Mouse (Mus musculus) liver, embryonic 15.5 days (tissue): ENCODE measurements at regions not wholly inside any gene's neighbourhood (a gene's known extent, or its start where the extent isn't known, plus 50 kb on each side); places are given as distances from the start of the nearest gene placed in this dataset.

ENCODE experiments used
- ATAC-seq: fragments of 200-750 bp; cut with Nextera tagmentation; 2 replicates; pipeline ENCODE4 v1.8.0; 2017; ENCODE audit warnings: moderate number of reproducible peaks, mild to moderate bottlenecking, moderate library complexity; ENCODE audit not compliant: insufficient read depth
- H3K27ac ChIP-seq: fragments of 300-500 bp; sonication (generic); replicated peaks from 2 replicates; pipeline ENCODE4 v1.5.1; 2015; ENCODE audit warnings: mild to moderate bottlenecking, inconsistent platforms
- H3K27me3 ChIP-seq: fragments of 300-500 bp; sonication (generic); 2 replicates; pipeline ENCODE4 v1.6.1; 2015; ENCODE audit warnings: mild to moderate bottlenecking, inconsistent platforms
- H3K36me3 ChIP-seq: fragments of 300-500 bp; sonication (generic); replicated peaks from 2 replicates; pipeline ENCODE4 v1.6.1; 2015; ENCODE audit warnings: moderate library complexity, mild to moderate bottlenecking, inconsistent platforms
- H3K4me1 ChIP-seq: fragments of 300-500 bp; sonication (generic); replicated peaks from 2 replicates; pipeline ENCODE4 v1.6.1; 2015; ENCODE audit warnings: inconsistent platforms
- H3K4me2 ChIP-seq: fragments of 300-500 bp; sonication (generic); 2 replicates; pipeline ENCODE4 v1.6.1; 2015; ENCODE audit warnings: moderate library complexity, mild to moderate bottlenecking, inconsistent platforms
- H3K4me3 ChIP-seq: fragments of 300-500 bp; sonication (generic); replicated peaks from 2 replicates; pipeline ENCODE4 v1.5.1; 2015; ENCODE audit warnings: mild to moderate bottlenecking, inconsistent platforms
- H3K9ac ChIP-seq: fragments of 300-500 bp; sonication (generic); 2 replicates; pipeline ENCODE4 v1.6.1; 2015; ENCODE audit warnings: moderate library complexity, mild to moderate bottlenecking, inconsistent platforms
- H3K9me3 ChIP-seq: fragments of 300-500 bp; sonication (generic); replicated peaks from 2 replicates; pipeline ENCODE4 v1.6.1; 2016; ENCODE audit warnings: inconsistent platforms
- WGBS: fragments of 180-500 bp; shearing (Covaris S2); methylation state at CpG from one replicate; pipeline ENCODE4 v1.1.7; 2015; ENCODE audit warnings: mixed read lengths; ENCODE audit not compliant: insufficient replicate concordance; 5-methylcytosine and 5-hydroxymethylcytosine counted together

- Histone ChIP-seq H3K36me3 (no peaks in the 10 kb centered on the region), H3K4me1 (no peaks in the 10 kb centered on the region; the same call in none of the 2 replicates), H3K9me3 (no peaks in the 10 kb centered on the region), H3K9ac (no peak overlapping the region), H3K27ac (no peak overlapping the region), H3K4me3 (no peak overlapping the region), H3K4me2 (no peak overlapping the region), H3K27me3 (no peaks in the 10 kb centered on the region)
- 50% methylated on average over 4 of the region's 4 CpGs for WGBS
- ATAC-seq = no peak
These were observed 256.3 kb upstream of the Lyplal1 start for GRCm38 (mm10) chr1:186373386-186373785.

GRCm38 (mm10) chr1:186372770-186373353, 255.8 kb upstream of the Lyplal1 start:
- no peak overlapping the region for H3K27ac ChIP-seq
- H3K9ac ChIP-seq = no peak overlapping the region
- ATAC-seq = no peak; the same call in 1 of the 2 replicates
- no peaks in the 10 kb centered on the region for H3K36me3 ChIP-seq
- WGBS = 58% methylated on average over 2 of the region's 2 CpGs
- no peak overlapping the region for H3K4me2 ChIP-seq
- no peaks in the 10 kb centered on the region; the same call in none of the 2 replicates for H3K4me1 ChIP-seq
- no peaks in the 10 kb centered on the region for H3K9me3 ChIP-seq
- H3K27me3 ChIP-seq = no peaks in the 10 kb centered on the region
- no peak overlapping the region for H3K4me3 ChIP-seq

- WGBS = 44% methylated on average over 4 of the region's 4 CpGs
- H3K36me3 ChIP-seq = no peaks in the 10 kb centered on the region
These were observed 246.2 kb upstream of the Lyplal1 start for GRCm38 (mm10) chr1:186363356-186363755.

GRCm38 (mm10) chr1:186358011-186358670, 241.0 kb upstream of the Lyplal1 start:
- 61% methylated on average over 15 of the region's 15 CpGs for WGBS
- H3K9ac ChIP-seq = no peak overlapping the region
- ATAC-seq = peak; percentile 22; the same call in 1 of the 2 replicates

More at GRCm38 (mm10) chr1:186363356-186363755, 246.2 kb upstream of the Lyplal1 start:
- no peak overlapping the region for H3K4me2 ChIP-seq
- H3K9me3 ChIP-seq = no peaks in the 10 kb centered on the region
- H3K4me3 ChIP-seq = no peak overlapping the region
- no peaks in the 10 kb centered on the region for H3K27me3 ChIP-seq
- no peaks in the 10 kb centered on the region for H3K4me1 ChIP-seq
- no peak overlapping the region for H3K27ac ChIP-seq
- ATAC-seq = no peak
- H3K9ac ChIP-seq = no peak overlapping the region

GRCm38 (mm10) chr1:186354742-186355141, 237.6 kb upstream of the Lyplal1 start:
- no peaks in the 10 kb centered on the region for H3K36me3 ChIP-seq
- H3K4me2 ChIP-seq = no peak overlapping the region
- H3K27me3 ChIP-seq = no peaks in the 10 kb centered on the region
- no peaks in the 10 kb centered on the region for H3K4me1 ChIP-seq
- H3K27ac ChIP-seq = no peak overlapping the region
- no peaks in the 10 kb centered on the region for H3K9me3 ChIP-seq
- WGBS = 48% methylated on average over 6 of the region's 6 CpGs
- no peak overlapping the region for H3K4me3 ChIP-seq
- ATAC-seq = no peak
- no peak overlapping the region for H3K9ac ChIP-seq

More at GRCm38 (mm10) chr1:186358011-186358670, 241.0 kb upstream of the Lyplal1 start:
- Histone ChIP-seq H3K9me3 (no peaks in the 10 kb centered on the region), H3K4me3 (no peak overlapping the region), H3K36me3 (no peaks in the 10 kb centered on the region), H3K4me2 (peak overlapping the region; percentile 13; the same call in 1 of the 2 replicates), H3K27me3 (no peaks in the 10 kb centered on the region), H3K27ac (no peak overlapping the region), H3K4me1 (no peaks in the 10 kb centered on the region)

GRCm38 (mm10) chr1:186354072-186354471, 237.0 kb upstream of the Lyplal1 start:
- no peaks in the 10 kb centered on the region for H3K9me3 ChIP-seq
- ATAC-seq = no peak
- no peak overlapping the region for H3K27ac ChIP-seq
- H3K4me3 ChIP-seq = no peak overlapping the region
- no peaks in the 10 kb centered on the region for H3K36me3 ChIP-seq
- no peaks in the 10 kb centered on the region for H3K27me3 ChIP-seq
- H3K4me1 ChIP-seq = no peaks in the 10 kb centered on the region
- no peak overlapping the region for H3K4me2 ChIP-seq
- no peak overlapping the region for H3K9ac ChIP-seq

GRCm38 (mm10) chr1:186350381-186350780, 233.3 kb upstream of the Lyplal1 start:
- 59% methylated on average over 4 of the region's 4 CpGs for WGBS
- H3K4me1 ChIP-seq = no peaks in the 10 kb centered on the region

GRCm38 (mm10) chr1:186349966-186350365, 232.9 kb upstream of the Lyplal1 start:
- Histone ChIP-seq H3K36me3 (no peaks in the 10 kb centered on the region), H3K9me3 (no peaks in the 10 kb centered on the region), H3K4me1 (no peaks in the 10 kb centered on the region), H3K4me2 (no peak overlapping the region), H3K9ac (no peak overlapping the region), H3K27me3 (no peaks in the 10 kb centered on the region), H3K27ac (no peak overlapping the region), H3K4me3 (no peak overlapping the region)
- ATAC-seq = no peak
- 52% methylated on average over 2 of the region's 2 CpGs for WGBS

More at GRCm38 (mm10) chr1:186350381-186350780, 233.3 kb upstream of the Lyplal1 start:
- no peak overlapping the region for H3K4me3 ChIP-seq
- H3K9me3 ChIP-seq = no peaks in the 10 kb centered on the region
- ATAC-seq = no peak
- H3K36me3 ChIP-seq = no peaks in the 10 kb centered on the region
- no peak overlapping the region for H3K9ac ChIP-seq
- no peak overlapping the region for H3K4me2 ChIP-seq
- H3K27ac ChIP-seq = no peak overlapping the region
- no peaks in the 10 kb centered on the region for H3K27me3 ChIP-seq

- WGBS = 55% methylated on average over 14 of the region's 14 CpGs
- H3K4me3 ChIP-seq = no peak overlapping the region
- H3K27me3 ChIP-seq = no peaks in the 10 kb centered on the region
- H3K4me2 ChIP-seq = no peak overlapping the region
- H3K36me3 ChIP-seq = no peaks in the 10 kb centered on the region
- H3K4me1 ChIP-seq = no peaks in the 10 kb centered on the region
- H3K9me3 ChIP-seq = no peaks in the 10 kb centered on the region
- no peak overlapping the region for H3K9ac ChIP-seq
- no peak overlapping the region for H3K27ac ChIP-seq
- ATAC-seq = no peak
These were observed 230.5 kb upstream of the Lyplal1 start for GRCm38 (mm10) chr1:186347413-186348147.

GRCm38 (mm10) chr1:186345449-186345848, 228.3 kb upstream of the Lyplal1 start:
- no peak overlapping the region for H3K4me2 ChIP-seq
- H3K9ac ChIP-seq = no peak overlapping the region
- no peak overlapping the region for H3K27ac ChIP-seq
- ATAC-seq = no peak
- no peaks in the 10 kb centered on the region for H3K4me1 ChIP-seq
- H3K36me3 ChIP-seq = no peaks in the 10 kb centered on the region
- no peak overlapping the region for H3K4me3 ChIP-seq
- no peaks in the 10 kb centered on the region for H3K27me3 ChIP-seq
- WGBS = 57% methylated on average over 6 of the region's 6 CpGs
- H3K9me3 ChIP-seq = no peaks in the 10 kb centered on the region

- ATAC-seq = no peak
These were observed 225.9 kb upstream of the Lyplal1 start for GRCm38 (mm10) chr1:186342931-186343506.

More at GRCm38 (mm10) chr1:186342931-186343506, 225.9 kb upstream of the Lyplal1 start:
- Histone ChIP-seq H3K9me3 (no peaks in the 10 kb centered on the region), H3K4me1 (no peaks in the 10 kb centered on the region), H3K9ac (no peak overlapping the region), H3K36me3 (no peaks in the 10 kb centered on the region), H3K27ac (no peak overlapping the region), H3K4me2 (no peak overlapping the region), H3K4me3 (no peak overlapping the region), H3K27me3 (no peaks in the 10 kb centered on the region)
- WGBS = 69% methylated on average over 2 of the region's 2 CpGs
